Mouse (Mus musculus) testis, postnatal 14 days (tissue): ENCODE measurements around the gene Fmnl1.

Experiments
- DNase-seq: peaks from one replicate; pipeline ENCODE4 v3.0.0; 2021; ENCODE audit warnings: low spot score

Gene Fmnl1

GRCm38 (mm10) chr11:103184891-103185290, 14.0 kb downstream of the Fmnl1 start:
- DNase-seq: no peak

GRCm38 (mm10) chr11:103192230-103192955, 21.5 kb downstream of the Fmnl1 start:
- no peak for DNase-seq

- peak; percentile 43 for DNase-seq
Measured at GRCm38 (mm10) chr11:103192956-103193824, 22.3 kb downstream of the Fmnl1 start.

- DNase-seq: no peak
Measured at GRCm38 (mm10) chr11:103193825-103194168, 22.9 kb downstream of the Fmnl1 start.

- no peak for DNase-seq
Measured at GRCm38 (mm10) chr11:103195236-103195635, 24.3 kb downstream of the Fmnl1 start.

GRCm38 (mm10) chr11:103195656-103196055, 24.7 kb downstream of the Fmnl1 start:
- DNase-seq: no peak

GRCm38 (mm10) chr11:103197340-103197739, 26.4 kb downstream of the Fmnl1 start:
- DNase-seq: no peak

- DNase-seq: no peak
Measured at GRCm38 (mm10) chr11:103198339-103198738, 27.4 kb downstream of the Fmnl1 start.

- peak; percentile 33 for DNase-seq
Measured at GRCm38 (mm10) chr11:103198911-103199803, 28.2 kb downstream of the Fmnl1 start.

- DNase-seq: no peak
Measured at GRCm38 (mm10) chr11:103201664-103202063, 30.8 kb downstream of the Fmnl1 start.

GRCm38 (mm10) chr11:103202376-103202775, 31.5 kb downstream of the Fmnl1 start:
- no peak for DNase-seq

GRCm38 (mm10) chr11:103206203-103206602, 35.3 kb downstream of the Fmnl1 start:
- no peak for DNase-seq

- no peak for DNase-seq
Measured at GRCm38 (mm10) chr11:103208458-103208857, 37.6 kb downstream of the Fmnl1 start, which contains the start of gene 1700023F06Rik. TSS of gene 1700023F06Rik (minus strand) at chr11:103208558.

GRCm38 (mm10) chr11:103210291-103210690, 39.4 kb downstream of the Fmnl1 start:
- no peak for DNase-seq

GRCm38 (mm10) chr11:103213712-103214111, 42.8 kb downstream of the Fmnl1 start:
- DNase-seq: no peak

- DNase-seq: no peak
Measured at GRCm38 (mm10) chr11:103215355-103215754, 44.4 kb downstream of the Fmnl1 start.

- DNase-seq: no peak
Measured at GRCm38 (mm10) chr11:103217790-103218516, 47.0 kb downstream of the Fmnl1 start, which contains the start of gene Spata32. TSS of gene Spata32 (minus strand) at chr11:103218432.

GRCm38 (mm10) chr11:103218517-103218901, 47.6 kb downstream of the Fmnl1 start:
- DNase-seq: no peak

- no peak for DNase-seq
Measured at GRCm38 (mm10) chr11:103219259-103219658, 48.4 kb downstream of the Fmnl1 start.

- DNase-seq: no peak
Measured at GRCm38 (mm10) chr11:103219995-103220394, 49.1 kb downstream of the Fmnl1 start.

- no peak for DNase-seq
Measured at GRCm38 (mm10) chr11:103221437-103221836, 50.5 kb downstream of the Fmnl1 start.
